Mouse (Mus musculus) bone marrow, adult 2 months (tissue): ENCODE measurements around the gene Fcho2.

Source experiments
- CTCF ChIP-seq: fragments of 200-500 bp; IDR thresholded peaks from 2 replicates; pipeline ENCODE4 v1.5.1; 2011; ENCODE audit warnings: low read length, control low read depth; ENCODE audit not compliant: control insufficient read depth, insufficient read depth
- POLR2A ChIP-seq: fragments of 200-500 bp; IDR thresholded peaks from 2 replicates; pipeline ENCODE4 v1.6.1; 2011; ENCODE audit warnings: low read depth, mild to moderate bottlenecking, control low read depth, low read length, borderline replicate concordance; ENCODE audit not compliant: control insufficient read depth

DNA sequence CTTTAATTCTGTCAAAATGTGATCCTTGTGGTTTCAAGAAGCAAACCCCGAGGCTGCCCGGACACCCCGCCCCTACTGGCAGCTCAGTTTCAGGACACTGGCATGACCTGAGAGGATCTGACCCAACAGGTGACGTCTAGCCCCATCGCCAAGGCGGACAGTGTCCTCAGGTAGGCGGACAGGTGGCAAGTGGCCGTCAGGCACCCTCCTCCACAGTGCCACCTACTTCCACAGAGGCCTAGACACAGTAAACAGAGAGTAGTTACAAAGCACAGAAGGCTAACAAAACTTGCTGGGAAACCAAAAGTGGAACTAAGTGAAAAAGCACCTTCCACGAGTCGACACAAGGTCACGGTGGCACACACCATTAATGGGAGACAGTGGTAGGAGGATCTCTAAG, 121.9 kb downstream of the Fcho2 start:
- TF ChIP-seq CTCF (no peak), POLR2A (no peak)
